9 mouse cellular contexts compared by ENCODE assay signal in the genomic region with DNA sequence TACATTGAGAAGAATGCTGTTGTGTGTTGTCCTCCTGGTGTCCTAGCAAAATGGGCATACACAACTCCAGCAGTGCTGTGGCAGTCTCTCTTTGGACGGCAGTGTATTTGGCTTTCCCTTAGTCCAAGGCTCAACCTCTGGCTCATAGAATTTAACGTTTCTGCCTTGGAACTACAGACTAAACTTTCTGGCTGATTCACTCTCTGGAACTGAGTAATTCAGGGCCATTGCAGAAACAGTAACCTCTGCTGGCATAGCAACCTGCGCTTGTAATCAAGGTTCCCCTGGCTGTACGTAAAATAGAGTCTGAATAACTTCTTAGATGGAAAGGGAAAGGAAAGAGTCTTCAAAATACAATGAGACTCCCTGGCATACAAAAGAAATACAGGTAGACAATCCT.
"Had no signal": no experiment of that assay in that cellular context is flagged by ENCODE, and none has a peak within 500 bp of the region (broad histone marks: within the 10 kb centered on the region; RNA-seq: fewer than 3 reads in every experiment).

No protein-coding gene starts in this region.

- DNase-seq: liver, postnatal 0 days; lung, adult 2 months; lung, postnatal 14 days; lung, postnatal 36 days; retina, postnatal 1 day; right cerebral cortex, postnatal 14 days; thymus, adult 18-20 months; thymus, postnatal 14 days; thymus, postnatal 36 days had no signal
